Mouse (Mus musculus): ENCODE results near the gene Gm29427. TPM values are rescaled to one million over a fixed set of nuclear protein-coding genes. Genes with fewer than 3 reads are reported as not detected.

The Gm29427 gene
- polyA plus RNA-seq, 1 experiment, result 0.96 TPM

DNA sequence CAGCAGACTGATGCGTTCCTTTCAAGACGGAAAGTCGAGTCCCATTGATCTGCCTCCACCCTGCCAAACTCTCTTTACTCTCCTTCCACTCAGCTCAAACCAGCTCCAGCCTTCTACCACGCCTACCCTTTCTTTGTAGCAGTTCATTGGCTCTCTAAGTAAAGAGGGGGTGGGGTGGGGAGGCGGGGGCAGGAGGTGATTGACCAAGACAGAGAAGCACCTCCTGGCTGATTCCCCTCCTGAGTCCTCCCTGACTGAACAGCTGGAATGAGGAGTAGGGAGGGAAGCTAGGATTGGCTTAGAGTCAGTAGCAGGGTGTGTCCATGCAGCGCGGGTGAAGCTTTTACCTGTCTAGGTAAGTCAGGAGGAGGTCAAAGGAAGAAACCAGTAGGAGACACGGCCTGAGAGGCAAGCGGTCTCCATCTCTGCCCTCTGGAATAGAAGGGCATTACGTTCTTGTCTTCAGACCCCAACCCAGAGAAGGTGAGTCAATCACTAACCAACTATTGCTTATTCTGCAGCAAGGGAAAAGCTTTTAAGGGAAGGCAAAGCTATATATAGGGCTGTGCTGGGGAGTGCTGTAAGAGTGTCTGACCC lies 16.2 kb upstream of the Gm29427 start, which contains the start of gene AA986860:
TSS of gene AA986860 (plus strand) at position 236 of the 597 bp plus-strand sequence.
- H3K27me3 ChIP-seq (ENCODE audit: control insufficient read depth, insufficient read depth, low read length), result no peaks in the 10 kb centered on the region
- no peak within 1 kb of the TSS for H3K27ac ChIP-seq (ENCODE audit: control insufficient read depth, insufficient read depth, low read depth, low read length)
- H3K4me1 ChIP-seq (ENCODE audit: control insufficient read depth, insufficient read depth, low read length), result no peaks in the 10 kb centered on the region
- peak within 1 kb of the TSS; percentile 71 for H3K4me3 ChIP-seq (ENCODE audit: control insufficient read depth, low read depth, low read length)
- no peak for TF ChIP-seq CTCF (IDR thresholded peaks at IDR 0.05; ENCODE audit: control insufficient read depth, insufficient read depth, insufficient replicate concordance, low read depth, low read length)
- TF ChIP-seq POLR2A (IDR thresholded peaks at IDR 0.05; ENCODE audit: control insufficient read depth, low read depth, low read length), result no peak
- H3K36me3 ChIP-seq (ENCODE audit: control insufficient read depth, insufficient read depth, low read length), result no peaks in the 10 kb centered on the region

DNA sequence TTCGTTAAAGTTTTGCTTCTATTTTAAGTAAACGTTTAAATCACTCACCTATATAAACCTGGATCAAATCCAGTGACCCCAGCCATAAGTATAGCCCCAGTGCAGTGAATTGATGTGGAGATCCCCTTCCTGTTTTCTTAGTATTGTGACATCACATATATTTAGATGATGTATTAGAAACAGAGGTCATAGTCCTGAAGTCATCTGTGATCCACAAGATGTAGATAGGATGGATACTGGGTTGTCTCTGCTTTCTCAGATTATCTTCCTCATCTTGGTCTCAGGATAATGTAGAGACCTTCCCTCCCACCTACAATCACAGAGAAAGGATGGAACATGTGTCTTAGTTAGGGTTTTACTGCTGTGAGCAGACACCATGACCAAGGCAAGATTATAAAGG lies 13.6 kb upstream of the Gm29427 start, which contains the start of gene Pfkfb2:
TSS of gene Pfkfb2 (minus strand) at position 101 of the 400 bp plus-strand sequence.
- H3K27me3 ChIP-seq (ENCODE audit: control insufficient read depth, insufficient read depth, low read length), result no peaks in the 10 kb centered on the region
- H3K4me3 ChIP-seq (ENCODE audit: control insufficient read depth, low read depth, low read length), result peak within 1 kb of the TSS; percentile 83
- H3K4me1 ChIP-seq (ENCODE audit: control insufficient read depth, insufficient read depth, low read length), result no peaks in the 10 kb centered on the region
- H3K27ac ChIP-seq (ENCODE audit: control insufficient read depth, insufficient read depth, low read depth, low read length), result peak within 1 kb of the TSS; percentile 70; the same call in 1 of the 2 replicates
- no peaks in the 10 kb centered on the region for H3K36me3 ChIP-seq (ENCODE audit: control insufficient read depth, insufficient read depth, low read length)
- no peak for TF ChIP-seq CTCF (IDR thresholded peaks at IDR 0.05; ENCODE audit: control insufficient read depth, insufficient read depth, insufficient replicate concordance, low read depth, low read length)
- TF ChIP-seq POLR2A (IDR thresholded peaks at IDR 0.05; ENCODE audit: control insufficient read depth, low read depth, low read length), result no peak

DNA sequence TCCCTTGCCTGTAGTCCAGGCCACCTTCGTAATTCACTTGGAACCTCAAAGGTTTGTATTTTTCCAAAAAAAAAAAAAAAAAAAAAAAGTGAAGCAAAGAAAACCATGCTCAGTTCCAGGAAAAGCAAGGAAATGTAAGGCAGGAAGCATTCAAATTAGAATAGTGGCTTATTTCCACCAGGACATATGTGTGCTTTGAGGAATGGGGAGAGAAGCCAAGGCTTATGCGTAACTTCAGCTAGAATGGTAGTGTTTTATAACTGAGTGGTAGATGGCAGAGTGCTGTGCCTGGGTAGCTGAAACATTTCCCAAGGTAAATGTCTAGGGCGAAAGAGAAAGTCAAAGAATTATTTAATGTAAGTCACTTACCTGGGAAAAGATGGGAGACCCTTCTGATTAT lies 13.1 kb upstream of the Gm29427 start:
- H3K36me3 ChIP-seq (ENCODE audit: control insufficient read depth, insufficient read depth, low read length), result no peaks in the 10 kb centered on the region
- H3K4me3 ChIP-seq (ENCODE audit: control insufficient read depth, low read depth, low read length), result peak overlapping the region; percentile 46; the same call in 1 of the 2 replicates
- H3K27ac ChIP-seq (ENCODE audit: control insufficient read depth, insufficient read depth, low read depth, low read length), result no peak overlapping the region
- no peaks in the 10 kb centered on the region for H3K4me1 ChIP-seq (ENCODE audit: control insufficient read depth, insufficient read depth, low read length)
- TF ChIP-seq POLR2A (IDR thresholded peaks at IDR 0.05; ENCODE audit: control insufficient read depth, low read depth, low read length), result no peak
- TF ChIP-seq CTCF (IDR thresholded peaks at IDR 0.05; ENCODE audit: control insufficient read depth, insufficient read depth, insufficient replicate concordance, low read depth, low read length), result no peak
- no peaks in the 10 kb centered on the region for H3K27me3 ChIP-seq (ENCODE audit: control insufficient read depth, insufficient read depth, low read length)

DNA sequence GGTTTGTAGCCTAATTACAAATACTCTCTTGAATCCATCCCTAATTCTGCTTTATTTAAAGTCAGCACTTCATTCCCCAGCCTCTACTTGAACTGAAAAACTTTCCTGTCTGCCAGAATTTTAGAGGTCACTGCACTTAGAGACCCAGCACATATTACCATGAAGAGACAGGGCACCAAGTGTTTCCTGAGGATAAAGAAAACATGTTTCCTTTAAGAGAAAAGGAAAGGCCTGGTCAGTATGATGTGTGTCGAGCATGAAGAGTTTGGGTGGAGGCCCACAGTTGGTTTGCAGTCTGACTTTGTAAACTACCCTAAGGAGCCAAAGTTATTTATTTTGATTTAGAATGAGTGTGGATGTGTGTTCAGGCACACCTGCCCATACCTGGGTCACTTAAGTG lies 12.5 kb upstream of the Gm29427 start:
- Histone ChIP-seq H3K4me1 (ENCODE audit: control insufficient read depth, insufficient read depth, low read length) (no peaks in the 10 kb centered on the region), H3K36me3 (ENCODE audit: control insufficient read depth, insufficient read depth, low read length) (no peaks in the 10 kb centered on the region), H3K4me3 (ENCODE audit: control insufficient read depth, low read depth, low read length) (peak overlapping the region; percentile 46; the same call in 1 of the 2 replicates), H3K27me3 (ENCODE audit: control insufficient read depth, insufficient read depth, low read length) (no peaks in the 10 kb centered on the region), H3K27ac (ENCODE audit: control insufficient read depth, insufficient read depth, low read depth, low read length) (no peak overlapping the region)
- TF ChIP-seq POLR2A (IDR thresholded peaks at IDR 0.05; ENCODE audit: control insufficient read depth, low read depth, low read length) (no peak), CTCF (IDR thresholded peaks at IDR 0.05; ENCODE audit: control insufficient read depth, insufficient read depth, insufficient replicate concordance, low read depth, low read length) (no peak)

DNA sequence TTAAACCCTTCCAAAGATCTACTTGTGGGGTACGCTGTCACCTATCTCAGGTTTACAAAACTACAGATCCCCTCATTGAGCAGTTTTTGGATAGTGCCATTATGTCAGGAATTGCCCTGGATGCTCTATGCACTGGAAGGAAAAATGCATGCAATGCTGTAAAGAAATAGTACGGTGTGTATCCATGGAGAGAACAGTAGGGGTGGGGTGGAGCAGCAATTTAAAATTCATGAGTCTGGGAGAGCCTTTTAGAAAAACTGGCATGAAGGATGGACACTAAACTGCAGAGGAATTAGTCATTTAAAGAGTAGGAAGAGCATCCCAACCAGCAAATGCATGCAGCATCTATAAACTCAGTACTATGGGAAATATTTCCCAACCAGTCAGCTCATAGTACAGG lies 10.8 kb upstream of the Gm29427 start:
- H3K27me3 ChIP-seq (ENCODE audit: control insufficient read depth, insufficient read depth, low read length), result no peaks in the 10 kb centered on the region
- H3K27ac ChIP-seq (ENCODE audit: control insufficient read depth, insufficient read depth, low read depth, low read length), result no peak overlapping the region
- H3K36me3 ChIP-seq (ENCODE audit: control insufficient read depth, insufficient read depth, low read length), result no peaks in the 10 kb centered on the region
- no peaks in the 10 kb centered on the region for H3K4me1 ChIP-seq (ENCODE audit: control insufficient read depth, insufficient read depth, low read length)
- H3K4me3 ChIP-seq (ENCODE audit: control insufficient read depth, low read depth, low read length), result no peak overlapping the region
- TF ChIP-seq CTCF (IDR thresholded peaks at IDR 0.05; ENCODE audit: control insufficient read depth, insufficient read depth, insufficient replicate concordance, low read depth, low read length) (no peak), POLR2A (IDR thresholded peaks at IDR 0.05; ENCODE audit: control insufficient read depth, low read depth, low read length) (no peak)

DNA sequence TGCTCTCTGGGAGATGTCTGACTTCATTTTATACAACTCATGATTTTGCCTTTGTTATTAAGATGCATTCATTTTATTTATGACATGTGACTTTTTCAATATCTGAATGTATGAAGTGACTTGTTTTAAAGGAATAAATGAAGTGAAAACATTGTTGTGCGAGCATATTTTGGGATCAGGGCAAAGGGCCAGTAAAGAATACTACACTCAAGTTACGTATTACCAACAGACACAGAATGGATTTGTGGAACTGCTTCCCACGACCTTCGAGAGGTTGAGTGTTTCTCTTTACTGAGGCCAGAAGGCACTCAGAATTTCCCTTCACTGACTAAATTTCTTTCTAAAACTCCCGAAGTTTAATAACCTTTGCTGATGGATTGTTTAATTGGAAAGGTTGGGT lies 8.6 kb upstream of the Gm29427 start:
- TF ChIP-seq CTCF (IDR thresholded peaks at IDR 0.05; ENCODE audit: control insufficient read depth, insufficient read depth, insufficient replicate concordance, low read depth, low read length), result no peak
- TF ChIP-seq POLR2A (IDR thresholded peaks at IDR 0.05; ENCODE audit: control insufficient read depth, low read depth, low read length), result no peak
- Histone ChIP-seq H3K4me1 (ENCODE audit: control insufficient read depth, insufficient read depth, low read length) (no peaks in the 10 kb centered on the region), H3K27ac (ENCODE audit: control insufficient read depth, insufficient read depth, low read depth, low read length) (no peak overlapping the region), H3K4me3 (ENCODE audit: control insufficient read depth, low read depth, low read length) (no peak overlapping the region), H3K36me3 (ENCODE audit: control insufficient read depth, insufficient read depth, low read length) (no peaks in the 10 kb centered on the region), H3K27me3 (ENCODE audit: control insufficient read depth, insufficient read depth, low read length) (no peaks in the 10 kb centered on the region)

DNA sequence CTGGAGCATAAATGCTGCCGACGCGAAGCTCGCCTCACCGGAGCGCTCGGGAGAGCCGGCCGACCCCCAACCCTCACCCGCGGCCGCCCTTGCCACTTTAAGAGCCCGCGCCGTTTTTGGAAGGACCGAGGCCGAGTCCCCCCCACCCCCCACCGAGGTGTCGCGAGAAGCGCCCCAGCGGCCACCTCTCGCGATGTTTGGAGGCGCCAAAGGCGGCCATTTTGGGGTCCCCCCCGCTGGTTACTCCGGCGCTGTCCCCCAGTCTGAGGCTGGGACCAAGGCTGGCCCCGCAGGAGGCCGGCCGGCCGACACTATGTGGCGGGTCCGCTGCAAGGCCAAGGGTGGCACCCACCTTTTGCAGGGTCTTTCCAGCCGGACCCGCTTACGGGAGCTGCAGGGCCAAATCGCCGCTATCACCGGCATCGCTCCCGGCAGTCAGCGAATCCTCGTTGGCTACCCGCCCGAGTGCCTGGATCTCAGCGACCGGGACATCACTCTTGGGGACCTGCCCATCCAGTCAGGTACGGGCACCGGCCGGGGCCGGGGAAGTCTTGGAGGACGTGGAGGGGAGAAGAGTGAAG lies 1.8 kb upstream of the Gm29427 start, which contains the start of gene Yod1:
TSS of gene Yod1 (plus strand) at position 37 of the 581 bp plus-strand sequence.
- H3K36me3 ChIP-seq (ENCODE audit: control insufficient read depth, insufficient read depth, low read length), result no peaks in the 10 kb centered on the region
- no peaks in the 10 kb centered on the region for H3K27me3 ChIP-seq (ENCODE audit: control insufficient read depth, insufficient read depth, low read length)
- no peak; the same call in 1 of the 2 replicates for TF ChIP-seq POLR2A (IDR thresholded peaks at IDR 0.05; ENCODE audit: control insufficient read depth, low read depth, low read length)
- no peak for TF ChIP-seq CTCF (IDR thresholded peaks at IDR 0.05; ENCODE audit: control insufficient read depth, insufficient read depth, insufficient replicate concordance, low read depth, low read length)
- H3K4me1 ChIP-seq (ENCODE audit: control insufficient read depth, insufficient read depth, low read length), result no peaks in the 10 kb centered on the region
- H3K27ac ChIP-seq (ENCODE audit: control insufficient read depth, insufficient read depth, low read depth, low read length), result peak within 1 kb of the TSS; percentile 88
- H3K4me3 ChIP-seq (ENCODE audit: control insufficient read depth, low read depth, low read length), result peak within 1 kb of the TSS; percentile 93
